Mouse (Mus musculus) left cerebral cortex, postnatal 14 days (tissue): Measurements from ENCODE around the gene Rsrp1. TPM values are rescaled to one million over a fixed set of nuclear protein-coding genes. Genes with fewer than 3 reads are reported as not detected.
A peak's percentile ranks its signal among the peaks of the same experiment; 100 is the strongest.

Experiments used
- DNase-seq, 2 experiments: peaks; one replicate each; pipeline ENCODE4 v3.0.0; 2021 to 2022; ENCODE audit warnings: low spot score in 2 of 2, mixed read lengths in 1 of 2
- intact Hi-C: fragments of 180-260 bp; cut with DNase I; formaldehyde crosslinking; loops from one replicate; pipeline ENCODE4 v1.15.1; 2025
- total RNA-seq, 2 experiments: library from RNA; stranded (reverse); gene quantifications; 2 replicates each; pipeline ENCODE4 v1.2.3; 2021

Gene Rsrp1
- total RNA-seq, 2 experiments from 2014 or later: 261 to 276 TPM

- intact Hi-C loops: loop anchor here (10.0 kb wide), 1 partner anchor 955 kb away; the partner anchor contains the start of gene Pnrc2
- DNase-seq: no peak
These were observed 3.5 kb upstream of the Rsrp1 start for GRCm38 (mm10) chr4:134919733-134920540.

- no peak for DNase-seq
- intact Hi-C loops: loop anchor here (10.0 kb wide), 1 partner anchor 954 kb away; the partner anchor contains the start of gene Pnrc2
These were observed 2.8 kb upstream of the Rsrp1 start for GRCm38 (mm10) chr4:134920631-134921030.

GRCm38 (mm10) chr4:134921703-134922102, 1.7 kb upstream of the Rsrp1 start:
- intact Hi-C loops: loop anchor here (2.0 to 10.0 kb wide), 2 partner anchors 69 to 953 kb away; partner anchors contain the start of genes Maco1 and Pnrc2
- DNase-seq: no peak

- DNase-seq: no peak
- intact Hi-C loops: loop anchor here (2.0 to 10.0 kb wide), 2 partner anchors 70 to 952 kb away; partner anchors contain the start of genes Maco1 and Pnrc2
These were observed 1.1 kb upstream of the Rsrp1 start for GRCm38 (mm10) chr4:134922111-134922924.

- intact Hi-C loops: loop anchor here (2.0 to 10.0 kb wide), 2 partner anchors 70 to 952 kb away; partner anchors contain the start of genes Maco1 and Pnrc2
- peak; percentile 67 to 71 for DNase-seq
These were observed 507 bp upstream of the Rsrp1 start for GRCm38 (mm10) chr4:134922925-134923244.

GRCm38 (mm10) chr4:134924019-134924741, 788 bp downstream of the Rsrp1 start:
- DNase-seq: no peak
- intact Hi-C loops: loop anchor here (10.0 kb wide), 1 partner anchor 951 kb away; the partner anchor contains the start of gene Pnrc2

- no peak for DNase-seq
- intact Hi-C loops: loop anchor here (10.0 kb wide), 1 partner anchor 950 kb away; the partner anchor contains the start of gene Pnrc2
These were observed 1.8 kb downstream of the Rsrp1 start for GRCm38 (mm10) chr4:134925206-134925605.

GRCm38 (mm10) chr4:134927815-134928463, 4.5 kb downstream of the Rsrp1 start:
- intact Hi-C loops: loop anchor here (10.0 kb wide), 1 partner anchor 947 kb away; the partner anchor contains the start of gene Pnrc2
- DNase-seq: no peak

- no peak for DNase-seq
- intact Hi-C loops: loop anchor here (10.0 kb wide), 1 partner anchor 946 kb away; the partner anchor contains the start of gene Pnrc2
These were observed 5.1 kb downstream of the Rsrp1 start for GRCm38 (mm10) chr4:134928464-134928836.

- DNase-seq: no peak
- intact Hi-C loops: loop anchor here (10.0 kb wide), 1 partner anchor 945 kb away; the partner anchor contains the start of gene Pnrc2
These were observed 6.1 kb downstream of the Rsrp1 start for GRCm38 (mm10) chr4:134929536-134929935.

GRCm38 (mm10) chr4:134930190-134930589, 6.8 kb downstream of the Rsrp1 start:
- intact Hi-C loops: loop anchor here (5.0 kb wide), 1 partner anchor 417 kb away; no protein-coding TSS in a partner anchor
- no peak for DNase-seq

GRCm38 (mm10) chr4:134930684-134931481, 7.5 kb downstream of the Rsrp1 start, which contains the start of gene Syf2:
Syf2 (plus strand) TSS chr4:134930898.
- DNase-seq: peak; percentile 96 to 97
- intact Hi-C loops: loop anchor here (5.0 kb wide), 1 partner anchor 416 kb away; no protein-coding TSS in a partner anchor

GRCm38 (mm10) chr4:134937240-134938176, 14.1 kb downstream of the Rsrp1 start:
- intact Hi-C loops: no loop called here
- no peak for DNase-seq

- intact Hi-C loops: no loop called here
- DNase-seq: no peak
These were observed 16.5 kb downstream of the Rsrp1 start for GRCm38 (mm10) chr4:134939900-134940299.

GRCm38 (mm10) chr4:134943758-134944538, 20.6 kb downstream of the Rsrp1 start:
- intact Hi-C loops: no loop called here
- peak; percentile 62 to 73 for DNase-seq
